Mouse (Mus musculus) lung, embryonic 15.5 days (tissue): ENCODE data around the gene Taf1b. TPM values are rescaled to one million over a fixed set of nuclear protein-coding genes. Genes with fewer than 3 reads are reported as not detected.
A peak's percentile ranks its signal among the peaks of the same experiment; 100 is the strongest.
"Not testable (repeated sequence)": the region's sequence is repeated elsewhere in the genome, so short reads cannot be mapped to it uniquely, and the experiment has no call there.

Source experiments
- ATAC-seq: fragments of 200-750 bp; cut with Nextera tagmentation; 2 replicates; pipeline ENCODE4 v1.8.0; 2017; ENCODE audit warnings: moderate number of reproducible peaks, borderline replicate concordance; ENCODE audit not compliant: low FRiP score, low TSS enrichment; ENCODE audit errors: extremely low read depth
- H3K27ac ChIP-seq: fragments of 300-500 bp; sonication (generic); 2 replicates; pipeline ENCODE4 v1.5.1; 2015; ENCODE audit warnings: moderate library complexity, mild to moderate bottlenecking, inconsistent platforms
- H3K27me3 ChIP-seq: fragments of 300-500 bp; sonication (generic); 2 replicates; pipeline ENCODE4 v1.6.1; 2015; ENCODE audit warnings: inconsistent platforms
- H3K36me3 ChIP-seq: fragments of 300-500 bp; sonication (generic); 2 replicates; pipeline ENCODE4 v1.6.1; 2015; ENCODE audit warnings: inconsistent platforms
- H3K4me1 ChIP-seq: fragments of 300-500 bp; sonication (generic); 2 replicates; pipeline ENCODE4 v1.6.1; 2015; ENCODE audit warnings: inconsistent platforms
- H3K4me2 ChIP-seq: fragments of 300-500 bp; sonication (generic); 2 replicates; pipeline ENCODE4 v1.6.1; 2015; ENCODE audit warnings: inconsistent platforms, mild to moderate bottlenecking, moderate library complexity
- H3K4me3 ChIP-seq: fragments of 300-500 bp; sonication (generic); 2 replicates; pipeline ENCODE4 v1.5.1; 2015; ENCODE audit warnings: mild to moderate bottlenecking, inconsistent platforms
- H3K9ac ChIP-seq: fragments of 300-500 bp; sonication (generic); 2 replicates; pipeline ENCODE4 v1.6.1; 2015; ENCODE audit warnings: inconsistent platforms
- H3K9me3 ChIP-seq: fragments of 300-500 bp; sonication (generic); 2 replicates; pipeline ENCODE4 v1.6.1; 2016; ENCODE audit warnings: inconsistent platforms
- WGBS: fragments of 180-500 bp; shearing (Covaris S2); methylation state at CpG from one replicate; pipeline ENCODE4 v1.1.7; 2015; 5-methylcytosine and 5-hydroxymethylcytosine counted together
- polyA plus RNA-seq: library from polyadenylated mRNA; unstranded; fragments of >200 nt; fragmentation: Nextera tagmentation; extraction: Ambion mirVana; gene quantifications from 2 replicates; pipeline ENCODE4 v1.2.1, GENCODE M21; 2015

Gene Taf1b
- polyA plus RNA-seq, 1 experiment from 2014 or later: 28.2 TPM

DNA sequence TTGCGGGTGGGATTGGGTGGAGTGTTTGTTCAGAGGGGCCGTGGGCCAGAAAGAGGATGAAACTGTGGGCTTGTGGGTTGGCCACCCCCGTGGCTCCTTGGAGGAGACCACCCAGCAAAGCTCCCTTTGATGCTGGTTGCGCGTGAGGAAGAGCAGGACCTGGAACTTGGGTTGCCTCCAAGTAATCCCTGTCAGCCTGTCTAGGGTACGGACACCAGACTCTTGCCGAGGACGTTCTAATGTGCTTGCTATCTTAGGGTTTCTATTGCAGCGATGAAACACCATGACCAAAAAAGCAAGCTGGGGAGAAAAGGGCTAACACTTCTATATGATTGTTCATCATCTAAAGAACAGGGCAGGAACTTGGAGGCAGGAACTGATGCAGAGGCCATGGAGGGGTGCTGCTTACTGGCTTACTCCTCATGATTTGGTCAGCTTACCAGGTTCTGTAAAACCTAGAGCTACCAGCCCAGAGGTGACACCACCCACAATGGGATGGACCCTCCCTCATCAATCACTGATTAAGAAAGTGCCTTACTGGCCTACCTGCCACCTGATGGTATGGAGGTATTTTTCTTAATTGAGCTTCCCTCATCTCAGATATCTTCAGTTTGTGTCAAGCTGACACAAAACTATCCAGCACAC lies 804 bp downstream of the Taf1b start:
- H3K27ac ChIP-seq: peak overlapping the region; percentile 51; the same call in 1 of the 2 replicates
- H3K27me3 ChIP-seq, H3K36me3 ChIP-seq, H3K9me3 ChIP-seq, H3K4me1 ChIP-seq: not testable (repeated sequence)
- peak overlapping the region; percentile 64 for H3K4me2 ChIP-seq
- ATAC-seq: peak; percentile 37
- H3K9ac ChIP-seq: peak overlapping the region; percentile 53
- H3K4me3 ChIP-seq: peak overlapping the region; percentile 85
- WGBS: 3% methylated on average over 9 of the region's 9 CpGs

DNA sequence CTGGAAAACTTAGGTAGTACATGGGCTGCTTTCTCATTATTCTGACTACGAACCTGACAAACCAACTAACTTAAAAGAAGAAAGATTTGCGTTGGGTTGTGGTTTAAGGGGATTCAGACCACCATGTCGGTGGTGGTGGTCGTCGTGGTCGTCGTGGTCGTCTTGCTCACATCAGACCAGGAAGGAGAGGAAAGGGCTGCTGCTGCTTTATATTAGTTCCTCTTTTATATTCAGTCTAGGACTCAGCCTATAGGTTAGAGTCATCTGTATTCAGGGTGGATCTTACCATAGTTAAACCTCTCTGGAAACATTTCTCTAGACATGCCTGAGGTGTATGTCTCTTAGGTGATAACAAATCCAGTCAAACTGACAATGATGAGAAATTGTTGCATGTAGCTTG lies 19.0 kb downstream of the Taf1b start:
- Histone ChIP-seq H3K4me3 (no peak overlapping the region), H3K9me3 (no peaks in the 10 kb centered on the region), H3K27me3 (no peaks in the 10 kb centered on the region), H3K4me1 (no peaks in the 10 kb centered on the region), H3K9ac (no peak overlapping the region), H3K27ac (no peak overlapping the region), H3K36me3 (peaks cover 21% of the 10 kb centered on the region), H3K4me2 (no peak overlapping the region)
- 95% methylated on average over 8 of the region's 8 CpGs for WGBS
- ATAC-seq: no peak

DNA sequence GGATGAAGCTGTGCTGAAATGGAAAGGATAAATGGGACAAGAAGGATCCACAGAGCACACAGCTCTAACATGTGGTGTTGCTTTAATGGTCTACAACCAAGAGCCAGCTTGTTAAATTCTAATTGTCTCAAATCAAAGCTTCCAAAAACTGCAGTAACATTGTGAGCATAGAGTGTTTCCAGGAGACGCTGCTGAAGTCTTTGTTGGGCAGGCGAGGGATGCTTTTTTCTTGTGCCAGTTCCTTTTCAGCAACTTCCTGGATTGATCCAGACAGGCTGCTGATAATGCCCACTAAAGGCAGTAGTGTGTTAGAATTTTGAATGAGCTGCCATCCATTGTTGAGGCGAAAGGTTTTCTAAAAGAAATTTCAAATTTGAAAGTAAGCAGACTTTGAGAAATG lies 22.9 kb downstream of the Taf1b start:
- H3K36me3 ChIP-seq: peaks cover 10% of the 10 kb centered on the region
- WGBS: 82% methylated on average over 3 of the region's 3 CpGs
- no peak for ATAC-seq

DNA sequence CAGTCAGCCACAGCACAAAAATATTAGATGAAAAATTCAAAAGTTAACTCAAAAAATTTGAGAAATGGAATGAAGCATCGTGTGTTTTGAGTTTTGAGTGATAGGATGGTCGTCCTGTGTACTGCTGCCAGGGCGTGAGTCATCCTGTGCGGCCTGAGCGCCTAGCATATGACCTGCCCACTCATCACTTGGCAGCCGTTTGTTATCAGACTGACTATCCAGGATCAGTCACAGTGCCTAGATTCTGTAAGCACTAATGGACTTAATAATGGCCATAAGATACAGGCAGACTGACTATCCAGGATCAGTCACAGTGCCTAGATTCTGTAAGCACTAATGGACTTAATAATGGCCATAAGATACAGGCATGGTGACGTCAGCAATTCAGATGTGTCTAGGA lies 26.9 kb downstream of the Taf1b start:
- not testable (repeated sequence) for H3K27ac ChIP-seq, H3K9ac ChIP-seq, H3K9me3 ChIP-seq, ATAC-seq, H3K4me3 ChIP-seq, H3K4me2 ChIP-seq, H3K4me1 ChIP-seq, H3K27me3 ChIP-seq, H3K36me3 ChIP-seq
- 77% methylated on average over 7 of the region's 7 CpGs for WGBS

More for the DNA sequence above, 22.9 kb downstream of the Taf1b start:
- Histone ChIP-seq H3K9me3 (no peaks in the 10 kb centered on the region), H3K27me3 (no peaks in the 10 kb centered on the region), H3K4me1 (no peaks in the 10 kb centered on the region), H3K27ac (no peak overlapping the region), H3K9ac (no peak overlapping the region), H3K4me2 (no peak overlapping the region), H3K4me3 (no peak overlapping the region)

- WGBS: 61% methylated on average over 5 of the region's 5 CpGs
- H3K36me3 ChIP-seq: no peaks in the 10 kb centered on the region
- H3K4me3 ChIP-seq: no peak overlapping the region
- no peak overlapping the region for H3K27ac ChIP-seq
- no peak overlapping the region for H3K9ac ChIP-seq
- no peak for ATAC-seq
- no peaks in the 10 kb centered on the region for H3K4me1 ChIP-seq
- H3K4me2 ChIP-seq: no peak overlapping the region
- no peaks in the 10 kb centered on the region for H3K9me3 ChIP-seq
- no peaks in the 10 kb centered on the region for H3K27me3 ChIP-seq
Observed at GRCm38 (mm10) chr12:24536390-24536789, 38.2 kb downstream of the Taf1b start.

DNA sequence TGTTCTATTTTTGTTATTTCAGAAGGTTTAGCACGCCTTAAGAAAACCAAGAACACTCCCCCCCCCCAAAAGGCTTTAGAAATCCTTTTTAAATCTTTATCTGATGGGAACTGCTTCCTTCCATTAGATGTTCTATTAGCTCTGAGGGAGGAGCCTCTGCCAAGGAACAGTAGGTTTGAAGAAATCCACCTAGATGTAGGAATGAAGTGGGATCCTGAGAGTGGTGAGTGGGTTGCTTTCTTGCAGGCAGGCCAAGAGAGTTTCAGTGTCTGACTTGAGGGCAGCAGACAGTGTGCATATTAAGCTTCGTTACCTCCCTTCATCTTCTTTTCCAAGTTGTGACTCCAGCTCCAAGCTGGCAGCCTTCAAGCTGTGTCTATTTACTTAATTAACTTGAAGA lies 39.0 kb downstream of the Taf1b start:
- H3K4me1 ChIP-seq: no peaks in the 10 kb centered on the region
- 63% methylated on average over 2 of the region's 2 CpGs for WGBS
- H3K27ac ChIP-seq: no peak overlapping the region
- no peaks in the 10 kb centered on the region for H3K36me3 ChIP-seq
- H3K9ac ChIP-seq: no peak overlapping the region
- H3K4me2 ChIP-seq: no peak overlapping the region
- no peaks in the 10 kb centered on the region for H3K27me3 ChIP-seq
- H3K9me3 ChIP-seq: no peaks in the 10 kb centered on the region
- no peak for ATAC-seq
- H3K4me3 ChIP-seq: no peak overlapping the region

GRCm38 (mm10) chr12:24537965-24538364 lies 39.8 kb downstream of the Taf1b start:
- no peaks in the 10 kb centered on the region for H3K36me3 ChIP-seq
- WGBS: 44% methylated on average over 4 of the region's 4 CpGs
- H3K4me2 ChIP-seq: no peak overlapping the region
- H3K27me3 ChIP-seq: no peaks in the 10 kb centered on the region
- no peak overlapping the region for H3K27ac ChIP-seq
- ATAC-seq: no peak
- no peaks in the 10 kb centered on the region for H3K9me3 ChIP-seq
- H3K4me1 ChIP-seq: no peaks in the 10 kb centered on the region
- no peak overlapping the region for H3K4me3 ChIP-seq
- H3K9ac ChIP-seq: no peak overlapping the region

- Histone ChIP-seq H3K9me3 (no peaks in the 10 kb centered on the region), H3K27me3 (no peaks in the 10 kb centered on the region), H3K4me1 (no peaks in the 10 kb centered on the region), H3K4me2 (no peak overlapping the region), H3K9ac (no peak overlapping the region), H3K4me3 (no peak overlapping the region), H3K36me3 (no peaks in the 10 kb centered on the region), H3K27ac (no peak overlapping the region)
- 86% methylated on average over 16 of the region's 16 CpGs for WGBS
- ATAC-seq: no peak
Observed at GRCm38 (mm10) chr12:24541426-24542154, 43.4 kb downstream of the Taf1b start.

- H3K27me3 ChIP-seq: no peaks in the 10 kb centered on the region
- no peak overlapping the region for H3K4me3 ChIP-seq
- no peak overlapping the region for H3K27ac ChIP-seq
- 75% methylated on average over 8 of the region's 8 CpGs for WGBS
- peaks cover 4% of the 10 kb centered on the region for H3K36me3 ChIP-seq
- H3K4me2 ChIP-seq: no peak overlapping the region
- ATAC-seq: no peak
- H3K9me3 ChIP-seq: no peaks in the 10 kb centered on the region
- H3K4me1 ChIP-seq: no peaks in the 10 kb centered on the region
- H3K9ac ChIP-seq: no peak overlapping the region
Observed at GRCm38 (mm10) chr12:24547686-24548085, 49.5 kb downstream of the Taf1b start.

GRCm38 (mm10) chr12:24548885-24549284 lies 50.7 kb downstream of the Taf1b start:
- Histone ChIP-seq H3K27ac (no peak overlapping the region), H3K27me3 (no peaks in the 10 kb centered on the region), H3K4me3 (no peak overlapping the region), H3K4me2 (no peak overlapping the region), H3K4me1 (no peaks in the 10 kb centered on the region), H3K36me3 (peaks cover 4% of the 10 kb centered on the region), H3K9me3 (no peaks in the 10 kb centered on the region), H3K9ac (no peak overlapping the region)
- whole genome bisulfite sequencing: 88% methylated on average over 6 of the region's 6 CpGs
- no peak for ATAC-seq

- WGBS: 77% methylated on average over 2 of the region's 2 CpGs
Observed at GRCm38 (mm10) chr12:24552531-24552930, 54.4 kb downstream of the Taf1b start.

GRCm38 (mm10) chr12:24555976-24556375 lies 57.8 kb downstream of the Taf1b start:
- no peaks in the 10 kb centered on the region for H3K27me3 ChIP-seq
- 79% methylated on average over 8 of the region's 8 CpGs for WGBS
- no peak overlapping the region for H3K9ac ChIP-seq
- H3K4me1 ChIP-seq: no peaks in the 10 kb centered on the region
- H3K36me3 ChIP-seq: 0 out of 2 replicates have a peak, but pooled peaks cover 3% of the 10 kb centered on the region
- no peak overlapping the region for H3K4me2 ChIP-seq
- H3K27ac ChIP-seq: no peak overlapping the region
- H3K4me3 ChIP-seq: no peak overlapping the region
- ATAC-seq: no peak
- H3K9me3 ChIP-seq: no peaks in the 10 kb centered on the region

More at GRCm38 (mm10) chr12:24552531-24552930, 54.4 kb downstream of the Taf1b start:
- Histone ChIP-seq H3K9me3 (no peaks in the 10 kb centered on the region), H3K27ac (no peak overlapping the region), H3K27me3 (no peaks in the 10 kb centered on the region), H3K36me3 (peaks cover 7% of the 10 kb centered on the region), H3K4me1 (no peaks in the 10 kb centered on the region), H3K4me2 (no peak overlapping the region), H3K4me3 (no peak overlapping the region), H3K9ac (no peak overlapping the region)
- no peak for ATAC-seq
